Mouse (Mus musculus) megakaryocyte, adult 5-6 weeks (primary cell): ENCODE data around the gene Atl2. TPM values are rescaled to one million over a fixed set of nuclear protein-coding genes. Genes with fewer than 3 reads are reported as not detected.

Experiments used
- ATAC-seq: 2 replicates; pipeline ENCODE4 v1.8.0; 2016; ENCODE audit warnings: mild to moderate bottlenecking, inconsistent platforms; ENCODE audit not compliant: poor library complexity, severe bottlenecking
- total RNA-seq, 2 experiments: library from RNA; stranded (forward) in 1 of 2; stranded (reverse) in 1 of 2; fragments of 153-499, 151-499 nt in 1 of 2; fragments of 221-1000, 200-1000 nt in 1 of 2; gene quantifications; 2 replicates each; pipeline versions ENCODE4 v1.2.3 to v1.2.4; 2015 to 2017

Gene Atl2
- total RNA-seq, 2 experiments from 2014 or later = 36.8 to 39.2 TPM

DNA sequence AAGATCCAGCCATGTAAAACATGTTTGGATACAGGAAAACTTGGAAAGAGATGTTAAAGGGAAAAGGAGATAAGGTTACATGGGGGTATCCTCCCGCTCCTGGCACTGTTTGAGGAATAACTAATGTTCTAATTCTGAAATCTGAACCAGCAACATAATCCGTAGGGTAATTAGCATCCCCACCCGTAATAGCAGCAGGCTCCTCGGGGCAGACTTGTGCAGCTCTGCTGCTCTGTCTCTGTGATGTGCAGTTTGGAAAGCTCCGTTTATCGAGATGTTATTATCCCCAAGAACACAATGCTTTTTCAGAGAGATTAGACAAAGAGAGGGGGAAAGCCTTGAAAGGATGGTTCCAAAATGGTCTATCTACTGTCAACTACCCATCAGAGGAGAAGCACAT lies 5.3 kb upstream of the Atl2 start:
- no peak for ATAC-seq

GRCm38 (mm10) chr17:79898156-79898746 lies 2.3 kb upstream of the Atl2 start:
- no peak for ATAC-seq

GRCm38 (mm10) chr17:79897666-79898065 lies 1.7 kb upstream of the Atl2 start:
- ATAC-seq = no peak

DNA sequence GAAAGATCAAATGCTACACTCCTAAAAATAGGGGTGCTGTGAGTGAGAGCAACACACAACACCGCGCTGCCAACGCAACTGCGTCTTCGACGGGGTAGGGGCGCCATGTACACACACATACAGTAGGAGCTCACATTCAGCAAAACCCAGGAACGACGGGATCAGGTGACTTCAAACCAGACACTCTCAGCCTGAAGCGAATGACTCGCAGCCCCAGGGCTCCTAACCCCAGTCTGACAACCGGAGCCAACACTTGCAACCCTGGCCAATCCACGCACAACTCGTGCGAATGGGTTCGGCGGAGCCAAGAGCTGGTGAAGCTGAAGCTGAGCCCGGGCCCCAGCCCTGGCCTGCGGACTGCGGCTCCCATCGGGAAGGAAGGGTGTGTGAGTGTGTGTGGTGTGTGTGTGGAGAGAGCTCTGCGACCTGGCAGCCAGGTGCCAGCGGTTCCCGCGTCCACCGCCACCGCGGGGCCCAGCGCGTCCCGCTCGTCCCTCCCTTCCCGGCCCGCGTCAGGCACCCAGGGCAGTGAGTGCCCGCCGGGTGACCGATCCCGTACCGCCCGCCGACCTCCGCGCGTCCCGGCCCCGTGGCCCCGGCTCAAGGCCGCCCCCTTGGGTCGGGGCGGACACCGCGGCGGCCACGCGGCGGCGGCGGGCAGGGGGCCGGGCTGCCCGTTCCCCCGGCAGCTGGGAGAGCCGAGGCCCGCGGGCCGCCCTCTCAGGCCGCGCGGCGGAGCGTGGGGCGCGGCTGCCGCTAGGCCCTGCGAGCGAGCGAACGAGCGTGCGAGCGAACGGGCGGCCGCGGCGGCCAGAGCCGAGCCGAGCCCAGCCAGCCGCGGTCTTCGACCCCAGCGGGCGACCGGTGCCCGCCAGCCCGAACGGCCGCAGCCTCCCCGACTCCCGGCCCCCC lies 696 bp downstream of the Atl2 start:
- peak; percentile 44 for ATAC-seq

- ATAC-seq = no peak
Observed at GRCm38 (mm10) chr17:79894054-79894453, 1.9 kb downstream of the Atl2 start.

DNA sequence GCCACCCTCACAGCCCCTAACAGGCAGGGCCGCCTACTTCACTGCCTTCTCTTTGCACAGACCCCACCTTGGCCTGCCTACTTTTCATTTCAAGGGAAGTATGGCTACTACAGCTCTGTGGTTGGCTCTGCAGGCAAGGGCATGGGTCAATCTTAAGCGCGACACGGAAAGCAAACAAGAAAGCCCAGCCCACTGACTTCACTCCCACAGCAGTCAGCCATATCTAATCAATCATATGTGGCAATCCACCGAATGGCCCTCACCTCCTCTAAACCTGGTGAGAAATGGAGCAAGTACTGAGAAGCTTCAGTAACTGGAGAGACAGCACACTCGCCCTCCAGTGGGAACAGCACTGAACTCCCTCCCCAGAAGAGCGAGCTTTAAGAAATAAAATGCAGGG lies 4.0 kb downstream of the Atl2 start:
- ATAC-seq = no peak

DNA sequence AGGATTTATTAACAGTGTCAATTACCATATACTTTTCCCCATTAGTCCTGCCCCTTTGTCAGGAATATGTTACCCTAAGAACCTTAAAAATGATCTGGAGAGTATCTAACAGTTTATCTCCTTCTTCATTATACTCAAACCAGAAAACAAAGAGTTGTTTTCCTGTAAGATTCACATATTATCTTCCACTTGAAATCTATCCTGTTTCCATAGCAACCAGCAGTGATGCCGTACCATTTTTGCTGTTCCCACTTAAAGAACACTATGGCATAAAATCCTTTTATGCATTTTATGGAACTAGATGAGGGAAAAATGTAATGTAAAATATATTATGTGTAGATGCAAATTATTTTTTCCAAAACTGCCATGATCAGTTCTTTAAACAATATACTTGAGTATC lies 8.0 kb downstream of the Atl2 start:
- ATAC-seq = no peak

GRCm38 (mm10) chr17:79883198-79883597 lies 12.7 kb downstream of the Atl2 start:
- no peak for ATAC-seq

DNA sequence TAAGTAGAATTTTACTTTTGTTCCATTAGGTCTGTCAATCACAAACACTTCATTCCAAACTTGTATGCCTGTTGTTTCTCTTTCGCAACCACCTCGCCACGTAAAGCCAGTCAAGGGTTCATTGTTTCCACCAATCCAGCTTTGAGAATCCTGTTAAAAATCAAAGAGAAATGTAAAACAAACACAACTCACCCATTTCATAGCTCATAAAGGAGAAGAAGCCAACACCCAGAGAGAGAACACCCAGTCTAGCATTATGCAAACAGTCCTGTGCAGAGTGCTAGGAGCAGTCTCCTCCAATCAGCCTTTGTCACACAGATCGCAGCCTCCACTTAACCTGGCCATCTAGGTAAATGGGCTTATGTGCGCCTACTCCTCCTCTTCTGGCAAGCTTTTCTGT lies 30.9 kb downstream of the Atl2 start:
- ATAC-seq = no peak

- no peak for ATAC-seq
Observed at GRCm38 (mm10) chr17:79864503-79864902, 31.4 kb downstream of the Atl2 start.

GRCm38 (mm10) chr17:79862038-79862437 lies 33.9 kb downstream of the Atl2 start:
- ATAC-seq = 0 out of 2 replicates have a peak, but pooled peaks have one; percentile 27

GRCm38 (mm10) chr17:79855533-79855932 lies 40.4 kb downstream of the Atl2 start:
- ATAC-seq = no peak

DNA sequence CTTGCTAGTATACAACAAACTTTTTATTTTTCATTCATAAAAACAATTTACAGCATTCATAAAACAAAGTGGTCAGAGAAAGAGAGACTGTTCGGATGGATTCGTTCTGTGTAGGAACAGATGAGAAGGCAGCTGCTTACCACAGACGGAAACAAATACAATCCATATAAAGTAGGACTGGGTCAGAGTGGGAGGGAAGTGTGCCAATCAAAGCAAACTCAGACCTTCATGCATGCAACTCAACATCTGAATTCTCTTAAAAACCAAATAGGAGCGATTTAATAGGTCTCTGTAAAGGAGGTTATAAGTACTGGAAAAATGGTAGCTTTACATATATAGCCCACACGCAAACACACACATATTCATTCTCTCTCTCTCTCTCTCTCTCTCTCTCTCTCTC lies 47.5 kb downstream of the Atl2 start:
- ATAC-seq = no peak

DNA sequence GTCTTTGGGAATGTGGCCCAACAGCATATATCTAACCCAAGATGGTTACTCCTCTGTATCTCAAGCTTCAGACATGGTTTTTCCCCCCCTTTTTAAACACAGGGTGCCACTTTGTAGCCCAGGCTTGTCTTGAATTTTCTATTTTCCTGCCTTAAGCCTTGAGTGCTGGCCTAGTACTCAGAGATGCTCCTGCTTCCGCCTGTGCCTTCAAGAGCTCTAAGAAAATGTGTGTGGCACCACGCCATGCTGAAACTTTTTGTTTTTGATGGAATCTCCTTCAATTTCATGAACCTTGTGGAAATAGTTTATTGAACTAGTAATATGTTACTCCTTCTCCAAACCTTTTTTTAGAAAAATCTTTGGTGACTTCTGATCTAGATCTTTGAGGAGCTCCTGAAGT lies 49.7 kb downstream of the Atl2 start:
- ATAC-seq = no peak

GRCm38 (mm10) chr17:79845695-79846094 lies 50.2 kb downstream of the Atl2 start:
- ATAC-seq = no peak

DNA sequence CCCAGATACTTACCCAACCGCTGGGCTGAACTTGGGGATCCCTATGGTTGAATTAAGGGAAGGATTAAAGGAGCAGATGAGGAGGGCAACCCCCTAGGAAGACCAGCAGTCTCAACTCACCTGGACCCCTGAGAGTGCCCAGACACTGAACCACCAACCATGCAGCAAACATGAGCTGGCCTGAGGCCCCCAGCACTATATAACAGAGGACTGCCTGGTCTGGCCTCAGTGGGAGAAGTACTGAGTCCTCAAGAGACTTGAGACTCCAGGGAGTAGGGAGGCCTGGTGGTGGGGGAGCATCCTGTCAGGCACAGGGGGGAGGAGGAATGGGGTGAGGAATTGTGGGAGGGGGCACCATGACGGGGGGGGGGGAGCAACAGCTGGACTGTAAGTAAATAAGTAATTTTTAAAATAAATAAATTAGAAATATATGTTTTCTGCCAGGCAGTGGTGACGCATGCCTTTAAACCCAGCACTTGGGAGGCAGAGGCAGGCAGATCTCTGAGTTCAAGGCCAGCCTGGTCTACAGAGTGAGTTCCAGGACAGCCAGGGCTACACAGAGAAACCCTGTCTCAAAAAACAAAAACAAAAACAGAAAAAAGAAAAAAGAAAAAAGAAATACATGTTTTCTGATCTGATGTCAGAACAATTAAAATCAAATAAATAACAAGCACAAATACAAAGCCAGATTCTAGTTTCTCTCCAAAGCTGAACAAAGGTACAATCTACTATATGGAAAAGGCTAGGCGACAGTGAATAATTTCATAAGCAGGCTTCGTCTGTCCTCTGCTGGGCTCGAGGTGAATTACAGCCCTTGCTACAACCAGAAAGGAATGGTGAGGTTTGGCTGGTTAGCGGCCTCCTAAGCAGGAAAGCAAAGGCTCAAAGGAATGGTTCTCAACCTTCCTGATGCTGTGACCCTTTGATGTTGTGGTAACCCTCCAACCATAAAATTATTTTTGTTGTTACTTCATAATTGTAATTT lies 55.4 kb downstream of the Atl2 start:
- ATAC-seq = peak; percentile 74

- no peak for ATAC-seq
Observed at GRCm38 (mm10) chr17:79836978-79837377, 58.9 kb downstream of the Atl2 start.

DNA sequence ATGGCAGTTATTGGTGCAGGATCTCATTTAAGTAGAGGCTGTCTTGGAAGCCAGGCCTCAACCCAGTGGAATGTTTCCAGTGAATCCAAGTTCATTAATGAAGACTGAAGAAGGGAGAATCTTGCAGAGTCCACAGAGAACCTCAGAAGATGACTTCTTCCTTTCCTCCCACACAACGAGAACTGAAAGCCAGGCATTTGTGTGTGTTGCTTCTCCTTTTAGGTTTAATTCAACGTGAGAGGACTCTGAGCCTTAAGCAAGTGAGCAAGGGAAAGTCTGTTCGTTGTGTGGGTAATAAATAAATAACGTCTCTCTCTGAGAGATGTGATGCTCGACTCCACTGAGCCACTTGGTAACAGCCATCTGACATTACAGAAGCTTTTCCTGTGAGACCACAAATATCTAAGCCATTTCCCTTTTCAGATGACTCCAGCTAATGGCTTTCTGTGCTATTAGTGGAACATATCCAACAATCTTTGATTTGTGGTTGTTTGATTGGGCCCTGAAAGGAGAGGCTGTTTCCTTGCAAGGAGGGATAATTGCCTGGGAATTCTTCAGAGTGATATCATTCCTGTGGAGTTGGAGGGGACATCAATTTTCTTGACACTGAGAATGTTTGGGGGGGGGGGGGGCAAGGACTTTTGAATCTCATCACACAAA lies 60.1 kb downstream of the Atl2 start:
- ATAC-seq = peak; percentile 51; the same call in 1 of the 2 replicates

DNA sequence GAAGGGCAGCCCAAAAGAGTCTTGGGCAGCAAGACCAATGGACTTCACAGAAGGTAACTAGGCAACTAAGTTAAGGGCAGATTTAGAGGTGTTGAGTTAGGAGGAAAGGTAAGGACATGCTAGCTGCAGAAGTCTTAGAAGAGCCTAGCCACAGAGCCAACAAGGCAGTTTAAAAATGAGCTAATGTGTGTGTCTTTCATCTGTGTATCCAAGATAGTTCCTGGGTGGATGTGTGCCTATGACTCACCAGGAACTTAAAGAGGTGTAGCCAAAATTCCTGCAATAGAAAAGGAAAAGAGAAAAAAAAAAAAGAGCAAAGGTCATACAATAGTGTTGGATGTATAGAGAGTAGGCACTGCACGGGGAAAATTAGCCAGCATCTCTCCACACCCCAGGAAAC lies 63.6 kb downstream of the Atl2 start:
- ATAC-seq = no peak

DNA sequence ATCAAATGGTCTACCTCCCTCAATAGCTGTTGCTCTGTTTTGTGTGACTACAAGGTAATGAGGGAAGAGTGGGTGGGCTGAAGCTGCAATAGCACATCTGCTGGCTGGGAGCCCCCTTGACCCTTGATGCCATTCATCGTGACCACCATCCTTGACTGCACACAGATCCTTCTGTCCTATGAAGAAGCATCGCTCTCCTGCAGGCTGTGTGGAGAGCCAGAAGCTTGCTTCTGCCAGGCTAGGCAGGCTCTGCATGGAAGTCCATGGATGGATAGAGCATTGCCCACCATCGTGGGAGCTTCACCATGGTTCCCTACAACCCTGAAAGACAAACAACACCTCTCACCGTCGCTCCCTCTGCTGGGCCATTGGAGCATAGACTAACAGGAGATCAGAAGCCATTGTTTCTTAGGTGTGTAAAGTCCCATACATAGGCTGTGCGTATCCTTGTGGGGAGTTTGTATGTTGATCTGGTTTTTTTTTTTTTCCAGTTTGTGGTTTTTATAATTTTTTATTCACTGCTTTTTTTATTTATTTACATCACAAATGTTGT lies 69.4 kb downstream of the Atl2 start:
- no peak for ATAC-seq
